Mouse (Mus musculus): ENCODE measurements at regions not wholly inside any gene's neighbourhood (a gene's known extent, or its start where the extent isn't known, plus 50 kb on each side); places are given as distances from the start of the nearest gene placed in this dataset.
"Not testable (repeated sequence)": the region's sequence is repeated elsewhere in the genome, so short reads cannot be mapped to it uniquely, and the experiment has no call there.

- not testable (repeated sequence) for DNase-seq
Measured at GRCm38 (mm10) chr4:3497392-3497791, 312.2 kb upstream of the Vmn1r3 start.

GRCm38 (mm10) chr4:3495987-3496386 lies 310.8 kb upstream of the Vmn1r3 start:
- DNase-seq, result not testable (repeated sequence)

GRCm38 (mm10) chr4:3494123-3494681 lies 309.0 kb upstream of the Vmn1r3 start:
- not testable (repeated sequence) for DNase-seq

GRCm38 (mm10) chr4:3490901-3491300 lies 305.7 kb upstream of the Vmn1r3 start:
- not testable (repeated sequence) for DNase-seq

GRCm38 (mm10) chr4:3482092-3482491 lies 296.9 kb upstream of the Vmn1r3 start:
- no peak for DNase-seq

- DNase-seq, result no peak
Measured at GRCm38 (mm10) chr4:3456773-3457172, 271.6 kb upstream of the Vmn1r3 start.

GRCm38 (mm10) chr4:3437380-3437779 lies 252.2 kb upstream of the Vmn1r3 start:
- not testable (repeated sequence) for DNase-seq

- DNase-seq, result no peak
Measured at GRCm38 (mm10) chr4:3427968-3428367, 242.8 kb upstream of the Vmn1r3 start.

GRCm38 (mm10) chr4:3419920-3420499 lies 234.9 kb upstream of the Vmn1r3 start:
- DNase-seq, result peak; percentile 29

GRCm38 (mm10) chr4:3416670-3417069 lies 231.5 kb upstream of the Vmn1r3 start:
- DNase-seq, result no peak

- DNase-seq, result not testable (repeated sequence)
Measured at GRCm38 (mm10) chr4:3414442-3415022, 229.4 kb upstream of the Vmn1r3 start.

- DNase-seq, result no peak
Measured at GRCm38 (mm10) chr4:3413493-3414441, 228.6 kb upstream of the Vmn1r3 start.

GRCm38 (mm10) chr4:3412323-3412722 lies 227.2 kb upstream of the Vmn1r3 start:
- not testable (repeated sequence) for DNase-seq

- not testable (repeated sequence) for DNase-seq
Measured at GRCm38 (mm10) chr4:3402856-3403255, 217.7 kb upstream of the Vmn1r3 start.

- not testable (repeated sequence) for DNase-seq
Measured at GRCm38 (mm10) chr4:3401766-3402165, 216.6 kb upstream of the Vmn1r3 start.

GRCm38 (mm10) chr4:3391579-3391978 lies 206.4 kb upstream of the Vmn1r3 start:
- DNase-seq, result peak in 1 of 2 experiments; percentile 4

GRCm38 (mm10) chr4:3373027-3373763 lies 188.0 kb upstream of the Vmn1r3 start:
- DNase-seq, result not testable (repeated sequence)

GRCm38 (mm10) chr4:3368021-3368420 lies 182.9 kb upstream of the Vmn1r3 start:
- not testable (repeated sequence) for DNase-seq

GRCm38 (mm10) chr4:3343443-3343842 lies 158.3 kb upstream of the Vmn1r3 start:
- DNase-seq, result not testable (repeated sequence)

- not testable (repeated sequence) for DNase-seq
Measured at GRCm38 (mm10) chr4:3342696-3343095, 157.5 kb upstream of the Vmn1r3 start.

- DNase-seq, result not testable (repeated sequence)
Measured at GRCm38 (mm10) chr4:3342165-3342564, 157.0 kb upstream of the Vmn1r3 start.
